Mouse (Mus musculus): ENCODE measurements around the gene Shoc2. TPM values are rescaled to one million over a fixed set of nuclear protein-coding genes. Genes with fewer than 3 reads are reported as not detected.

Shoc2 gene
- 7.2 and 9.5 TPM in 2 replicates for polyA plus RNA-seq (2012; rRNA removed)

- TF ChIP-seq CTCF (IDR thresholded peaks at IDR 0.05; ENCODE audit: control insufficient read depth, insufficient read depth, insufficient replicate concordance, low read depth, low read length) (no peak), POLR2A (IDR thresholded peaks at IDR 0.05; ENCODE audit: control insufficient read depth, low read depth, low read length) (peak; percentile 66)
- peak within 1 kb of the TSS; percentile 90 for H3K27ac ChIP-seq (ENCODE audit: control insufficient read depth, insufficient read depth, low read depth, low read length)
Observed at GRCm38 (mm10) chr19:53943802-53944785, at the start of gene Shoc2, which contains the start of gene Bbip1. TSS of gene Shoc2 (plus strand) at chr19:53944306. TSS of gene Bbip1 (minus strand) at chr19:53944627.

DNA sequence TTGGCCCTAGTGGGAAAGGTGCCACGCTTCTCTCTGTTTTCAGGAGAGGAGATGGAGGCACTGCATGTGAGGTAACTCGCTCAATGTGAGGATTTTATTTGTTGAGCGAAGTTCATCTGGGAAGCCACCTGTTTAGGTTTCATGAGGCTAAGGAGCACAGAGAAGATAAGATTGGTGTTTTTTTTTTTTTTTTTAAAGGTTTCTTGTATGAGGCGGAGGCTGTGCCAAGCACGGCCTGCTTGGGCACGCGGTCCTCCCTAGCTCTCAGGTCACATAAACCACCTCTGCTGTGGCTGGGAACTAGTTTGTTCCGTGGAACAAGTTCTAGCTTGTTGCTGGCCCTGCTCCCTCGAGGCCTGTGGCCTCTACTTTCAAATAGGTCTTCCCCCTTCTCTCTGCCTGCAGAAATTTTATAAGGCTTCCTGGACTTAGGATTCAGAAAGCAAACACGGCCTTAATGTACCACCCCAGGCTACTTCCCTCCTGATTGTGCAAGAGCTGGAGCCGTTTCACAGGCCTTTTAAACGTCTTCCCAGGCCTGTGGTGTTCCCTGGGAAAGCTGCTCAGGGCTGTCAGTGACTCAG is 49.5 kb upstream of the Shoc2 start:
- no peaks in the 10 kb centered on the region for H3K36me3 ChIP-seq (ENCODE audit: control insufficient read depth, insufficient read depth, low read length)
- no peak overlapping the region for H3K4me3 ChIP-seq (ENCODE audit: control insufficient read depth, low read depth, low read length)
- no peak overlapping the region for H3K27ac ChIP-seq (ENCODE audit: control insufficient read depth, insufficient read depth, low read depth, low read length)
- no peaks in the 10 kb centered on the region; the same call in 1 of the 2 replicates for H3K4me1 ChIP-seq (ENCODE audit: control insufficient read depth, insufficient read depth, low read length)
- TF ChIP-seq CTCF (IDR thresholded peaks at IDR 0.05; ENCODE audit: control insufficient read depth, insufficient read depth, insufficient replicate concordance, low read depth, low read length), result no peak
- TF ChIP-seq POLR2A (IDR thresholded peaks at IDR 0.05; ENCODE audit: control insufficient read depth, low read depth, low read length), result no peak
- H3K27me3 ChIP-seq (ENCODE audit: control insufficient read depth, insufficient read depth, low read length), result no peaks in the 10 kb centered on the region

More at GRCm38 (mm10) chr19:53943802-53944785, at the start of gene Shoc2, which contains the start of gene Bbip1:
- Histone ChIP-seq H3K4me3 (ENCODE audit: control insufficient read depth, low read depth, low read length) (peak within 1 kb of the TSS; percentile 92), H3K36me3 (ENCODE audit: control insufficient read depth, insufficient read depth, low read length) (peaks cover 1% of the 10 kb centered on the region; the same call in 1 of the 2 replicates), H3K4me1 (ENCODE audit: control insufficient read depth, insufficient read depth, low read length) (peaks cover 3% of the 10 kb centered on the region), H3K27me3 (ENCODE audit: control insufficient read depth, insufficient read depth, low read length) (no peaks in the 10 kb centered on the region)

- no peaks in the 10 kb centered on the region for H3K27me3 ChIP-seq (ENCODE audit: control insufficient read depth, insufficient read depth, low read length)
- H3K27ac ChIP-seq (ENCODE audit: control insufficient read depth, insufficient read depth, low read depth, low read length), result no peak overlapping the region
- no peak overlapping the region for H3K4me3 ChIP-seq (ENCODE audit: control insufficient read depth, low read depth, low read length)
- H3K36me3 ChIP-seq (ENCODE audit: control insufficient read depth, insufficient read depth, low read length), result no peaks in the 10 kb centered on the region
- H3K4me1 ChIP-seq (ENCODE audit: control insufficient read depth, insufficient read depth, low read length), result peaks cover 7% of the 10 kb centered on the region
- no peak for TF ChIP-seq POLR2A (IDR thresholded peaks at IDR 0.05; ENCODE audit: control insufficient read depth, low read depth, low read length)
- no peak for TF ChIP-seq CTCF (IDR thresholded peaks at IDR 0.05; ENCODE audit: control insufficient read depth, insufficient read depth, insufficient replicate concordance, low read depth, low read length)
Observed at GRCm38 (mm10) chr19:53898046-53898445, 46.1 kb upstream of the Shoc2 start.

DNA sequence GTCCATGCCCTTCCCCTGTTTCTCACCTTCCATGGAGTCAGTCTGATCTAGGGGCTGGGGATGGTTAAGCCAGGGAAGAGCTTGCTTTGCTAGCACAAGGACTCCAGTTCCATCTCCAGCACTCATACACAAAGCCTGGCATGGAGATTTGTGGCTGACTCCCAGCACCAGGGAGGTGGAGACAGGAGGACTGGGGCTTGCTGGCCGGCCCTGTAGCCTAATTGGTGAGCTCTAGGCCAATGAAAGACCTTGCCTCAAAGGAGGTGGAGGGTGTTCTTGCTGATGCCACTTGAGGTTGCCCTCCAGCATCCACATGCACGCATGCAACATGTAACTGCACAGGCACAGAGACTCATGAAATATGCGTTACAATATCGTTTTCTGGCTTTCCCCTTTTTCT is 45.6 kb upstream of the Shoc2 start:
- Histone ChIP-seq H3K27me3 (ENCODE audit: control insufficient read depth, insufficient read depth, low read length) (no peaks in the 10 kb centered on the region), H3K4me3 (ENCODE audit: control insufficient read depth, low read depth, low read length) (no peak overlapping the region), H3K27ac (ENCODE audit: control insufficient read depth, insufficient read depth, low read depth, low read length) (no peak overlapping the region), H3K36me3 (ENCODE audit: control insufficient read depth, insufficient read depth, low read length) (no peaks in the 10 kb centered on the region), H3K4me1 (ENCODE audit: control insufficient read depth, insufficient read depth, low read length) (peaks cover 7% of the 10 kb centered on the region)
- no peak for TF ChIP-seq CTCF (IDR thresholded peaks at IDR 0.05; ENCODE audit: control insufficient read depth, insufficient read depth, insufficient replicate concordance, low read depth, low read length)
- no peak for TF ChIP-seq POLR2A (IDR thresholded peaks at IDR 0.05; ENCODE audit: control insufficient read depth, low read depth, low read length)

DNA sequence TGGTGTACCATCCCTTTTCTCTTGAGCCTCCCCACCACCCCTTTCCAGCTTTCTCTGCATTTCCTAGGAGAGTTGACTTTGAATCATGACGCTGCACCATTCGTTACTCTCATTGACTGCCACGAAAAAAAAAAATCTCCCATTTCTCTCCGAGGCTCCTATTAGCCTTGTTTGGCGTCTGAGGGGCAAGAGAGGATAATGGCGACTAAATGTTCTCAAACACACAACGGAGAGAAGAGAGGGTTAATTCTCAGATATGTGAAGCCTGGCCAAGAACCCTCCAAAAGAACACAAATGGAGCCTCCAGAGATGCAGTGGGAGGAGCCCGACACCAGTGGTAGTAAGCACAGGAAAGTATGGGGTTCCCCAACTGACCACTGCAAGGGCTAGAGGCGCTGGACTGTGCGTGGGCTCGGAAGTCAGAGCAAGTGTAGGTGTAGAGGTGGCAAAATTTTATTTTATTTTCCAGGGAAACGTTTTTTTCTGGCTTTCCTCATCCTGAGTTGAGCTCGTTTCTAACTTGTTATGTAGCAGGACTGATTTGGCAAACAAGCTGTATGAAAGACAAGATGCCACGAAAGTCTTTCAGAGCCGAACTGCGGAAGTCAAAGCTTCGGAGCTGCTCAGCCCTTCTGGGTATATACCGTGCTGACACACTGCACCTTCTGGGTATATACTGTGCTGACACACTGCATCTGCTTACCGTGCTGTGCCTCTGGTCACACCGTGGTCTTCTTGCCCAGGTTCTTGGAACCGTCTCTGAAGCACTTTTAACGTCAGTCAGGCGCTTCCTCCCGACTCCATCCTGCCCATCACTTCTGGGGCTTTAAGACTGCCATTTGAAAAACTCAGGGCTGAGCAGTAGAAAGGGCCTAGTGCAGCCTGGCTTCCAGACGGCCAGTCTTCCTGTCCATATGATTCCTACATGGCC is 44.9 kb upstream of the Shoc2 start:
- peaks cover 7% of the 10 kb centered on the region for H3K4me1 ChIP-seq (ENCODE audit: control insufficient read depth, insufficient read depth, low read length)
- no peaks in the 10 kb centered on the region for H3K36me3 ChIP-seq (ENCODE audit: control insufficient read depth, insufficient read depth, low read length)
- no peak overlapping the region; the same call in 1 of the 2 replicates for H3K4me3 ChIP-seq (ENCODE audit: control insufficient read depth, low read depth, low read length)
- H3K27ac ChIP-seq (ENCODE audit: control insufficient read depth, insufficient read depth, low read depth, low read length), result no peak overlapping the region
- TF ChIP-seq POLR2A (IDR thresholded peaks at IDR 0.05; ENCODE audit: control insufficient read depth, low read depth, low read length) (no peak), CTCF (IDR thresholded peaks at IDR 0.05; ENCODE audit: control insufficient read depth, insufficient read depth, insufficient replicate concordance, low read depth, low read length) (no peak)
- no peaks in the 10 kb centered on the region for H3K27me3 ChIP-seq (ENCODE audit: control insufficient read depth, insufficient read depth, low read length)

GRCm38 (mm10) chr19:53899941-53900610 is 44.0 kb upstream of the Shoc2 start:
- Histone ChIP-seq H3K4me3 (ENCODE audit: control insufficient read depth, low read depth, low read length) (no peak overlapping the region), H3K27ac (ENCODE audit: control insufficient read depth, insufficient read depth, low read depth, low read length) (no peak overlapping the region), H3K27me3 (ENCODE audit: control insufficient read depth, insufficient read depth, low read length) (no peaks in the 10 kb centered on the region), H3K4me1 (ENCODE audit: control insufficient read depth, insufficient read depth, low read length) (peaks cover 7% of the 10 kb centered on the region), H3K36me3 (ENCODE audit: control insufficient read depth, insufficient read depth, low read length) (no peaks in the 10 kb centered on the region)
- no peak for TF ChIP-seq CTCF (IDR thresholded peaks at IDR 0.05; ENCODE audit: control insufficient read depth, insufficient read depth, insufficient replicate concordance, low read depth, low read length)
- TF ChIP-seq POLR2A (IDR thresholded peaks at IDR 0.05; ENCODE audit: control insufficient read depth, low read depth, low read length), result no peak
